Mouse (Mus musculus) lung, embryonic 15.5 days (tissue): ENCODE data around the gene Limch1. TPM values are rescaled to one million over a fixed set of nuclear protein-coding genes. Genes with fewer than 3 reads are reported as not detected.

Source experiments
- microRNA-seq: library from miRNA; unstranded; fragments of <30 nt; microRNA quantifications from one replicate; pipeline ENCODE4, GENCODE M21; 2016
- polyA plus RNA-seq: library from polyadenylated mRNA; unstranded; fragments of >200 nt; fragmentation: Nextera tagmentation; extraction: Ambion mirVana; gene quantifications from 2 replicates; pipeline ENCODE4 v1.2.1, GENCODE M21; 2015

The Limch1 gene
- polyA plus RNA-seq, 1 experiment from 2014 or later, result 77.2 TPM

Small RNA genes lying within 50 kb of the gene (microRNA-seq; reads per million reads assigned to microRNA genes)
- not detected for gene Gm23841

Other genes with a start within 250 kb of the Limch1 start
- 44.0 and 49.8 TPM in 2 replicates for gene Apbb2, start 127.0 kb upstream of the Limch1 start, polyA plus RNA-seq
- gene Uchl1, start 69.7 kb upstream of the Limch1 start, polyA plus RNA-seq, result 71.5 and 81.2 TPM in 2 replicates